Mouse (Mus musculus) limb, embryonic 11.5 days (tissue): ENCODE measurements around the gene Sema4d. TPM values are rescaled to one million over a fixed set of nuclear protein-coding genes. Genes with fewer than 3 reads are reported as not detected.
A peak's percentile ranks its signal among the peaks of the same experiment; 100 is the strongest.

Experiments used
- ATAC-seq: fragments of 200-750 bp; cut with Nextera tagmentation; 2 replicates; pipeline ENCODE4 v1.8.0; 2017; ENCODE audit warnings: low read depth; ENCODE audit not compliant: insufficient number of reproducible peaks, low FRiP score, low TSS enrichment
- DNase-seq: peaks from one replicate; pipeline ENCODE4 v3.0.0-alpha.2; 2015; ENCODE audit warnings: low spot score
- H3K27ac ChIP-seq: fragments of 300-500 bp; sonication (generic); replicated peaks from 2 replicates; pipeline ENCODE4 v1.5.1; 2014; ENCODE audit warnings: low read depth, mild to moderate bottlenecking, low read length
- H3K27me3 ChIP-seq: fragments of 300-500 bp; sonication (generic); 2 replicates; pipeline ENCODE4 v1.6.1; 2014; ENCODE audit warnings: mild to moderate bottlenecking, low read length, mixed read lengths; ENCODE audit not compliant: control insufficient read depth, insufficient read depth
- H3K36me3 ChIP-seq: fragments of 300-500 bp; sonication (generic); 2 replicates; pipeline ENCODE4 v1.6.1; 2014; ENCODE audit warnings: mild to moderate bottlenecking, low read length, moderate library complexity, mixed read lengths; ENCODE audit not compliant: control insufficient read depth, insufficient read depth
- H3K4me1 ChIP-seq: fragments of 300-500 bp; sonication (generic); 2 replicates; pipeline ENCODE4 v1.6.1; 2014; ENCODE audit warnings: low read length, mixed read lengths; ENCODE audit not compliant: control insufficient read depth, insufficient read depth
- H3K4me2 ChIP-seq: fragments of 300-500 bp; sonication (generic); 2 replicates; pipeline ENCODE4 v1.6.1; 2014; ENCODE audit warnings: low read depth, mild to moderate bottlenecking, moderate library complexity; ENCODE audit not compliant: severe bottlenecking
- H3K4me3 ChIP-seq: fragments of 300-500 bp; sonication (generic); 2 replicates; pipeline ENCODE4 v1.5.1; 2014; ENCODE audit warnings: low read depth, low read length
- H3K9ac ChIP-seq: fragments of 300-500 bp; sonication (generic); 2 replicates; pipeline ENCODE4 v1.6.1; 2014; ENCODE audit warnings: mild to moderate bottlenecking, low read length
- H3K9me3 ChIP-seq: fragments of 300-500 bp; sonication (generic); 2 replicates; pipeline ENCODE4 v1.6.1; 2016; ENCODE audit warnings: low read length; ENCODE audit not compliant: control insufficient read depth
- WGBS: fragments of 180-500 bp; shearing (Covaris S2); extraction: QIAGEN DNeasy Blood & Tissue Kit; methylation state at CpG from one replicate; pipeline ENCODE4 v1.1.7; 2014; 5-methylcytosine and 5-hydroxymethylcytosine counted together
- polyA plus RNA-seq: library from polyadenylated mRNA; unstranded; fragments of >200 nt; fragmentation: Nextera tagmentation; extraction: Ambion mirVana; gene quantifications from 2 replicates; pipeline ENCODE4 v1.2.1, GENCODE M21; 2014

Gene Sema4d
- polyA plus RNA-seq, 1 experiment from 2014 or later: 5.3 TPM

DNA sequence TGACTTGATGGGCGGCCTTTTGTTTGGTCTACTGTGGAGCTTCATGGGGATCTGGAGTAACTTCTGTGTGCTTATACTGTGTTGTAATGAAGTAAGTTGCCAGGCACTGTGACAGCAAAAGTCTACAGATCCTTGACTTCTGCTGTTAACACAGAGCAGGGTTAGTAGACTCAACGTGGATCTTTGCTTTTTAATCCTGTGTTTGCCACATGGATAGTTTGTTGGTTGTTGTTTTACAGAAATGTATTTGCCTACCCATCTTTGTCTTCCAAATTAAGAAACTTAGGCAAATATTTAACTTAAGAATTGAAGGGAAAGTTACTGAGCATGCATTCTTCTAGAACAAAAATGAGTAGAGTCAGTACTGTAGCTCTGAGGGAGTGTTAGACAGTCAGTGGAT is 130.0 kb downstream of the Sema4d start:
- 88% methylated on average over 2 of the region's 2 CpGs for WGBS
- H3K9ac ChIP-seq: no peak overlapping the region
- no peak for ATAC-seq

DNA sequence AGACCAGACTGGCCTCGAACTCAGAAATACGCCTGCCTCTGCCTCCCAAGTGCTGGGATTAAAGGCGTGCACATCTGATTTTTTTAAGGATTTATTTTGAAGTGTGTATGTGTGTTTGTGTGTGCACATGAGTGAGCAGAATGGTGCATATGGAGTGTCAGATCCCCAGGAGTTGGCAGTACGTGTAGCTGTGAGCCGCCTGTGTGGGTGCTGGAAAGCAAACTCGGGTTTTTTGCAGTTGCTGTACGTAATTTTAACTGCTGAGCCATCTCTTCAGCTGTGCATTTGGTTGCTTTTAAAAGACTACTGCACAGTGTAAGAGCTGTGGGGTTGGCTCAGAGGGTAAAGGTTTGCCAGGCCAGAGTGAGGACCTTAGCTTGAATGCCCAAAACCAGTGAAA is 134.0 kb downstream of the Sema4d start:
- Histone ChIP-seq H3K4me3 (no peak overlapping the region), H3K4me2 (no peak overlapping the region), H3K9ac (no peak overlapping the region), H3K4me1 (no peaks in the 10 kb centered on the region), H3K27ac (no peak overlapping the region), H3K27me3 (no peaks in the 10 kb centered on the region), H3K9me3 (no peaks in the 10 kb centered on the region), H3K36me3 (peaks cover 28% of the 10 kb centered on the region)
- WGBS: 95% methylated on average over 7 of the region's 7 CpGs
- no peak for ATAC-seq
- no peak for DNase-seq

More for the DNA sequence above, 130.0 kb downstream of the Sema4d start:
- Histone ChIP-seq H3K4me1 (no peaks in the 10 kb centered on the region), H3K4me2 (no peak overlapping the region), H3K27me3 (no peaks in the 10 kb centered on the region), H3K27ac (no peak overlapping the region), H3K9me3 (no peaks in the 10 kb centered on the region), H3K36me3 (peaks cover 29% of the 10 kb centered on the region), H3K4me3 (no peak overlapping the region)
- no peak for DNase-seq

DNA sequence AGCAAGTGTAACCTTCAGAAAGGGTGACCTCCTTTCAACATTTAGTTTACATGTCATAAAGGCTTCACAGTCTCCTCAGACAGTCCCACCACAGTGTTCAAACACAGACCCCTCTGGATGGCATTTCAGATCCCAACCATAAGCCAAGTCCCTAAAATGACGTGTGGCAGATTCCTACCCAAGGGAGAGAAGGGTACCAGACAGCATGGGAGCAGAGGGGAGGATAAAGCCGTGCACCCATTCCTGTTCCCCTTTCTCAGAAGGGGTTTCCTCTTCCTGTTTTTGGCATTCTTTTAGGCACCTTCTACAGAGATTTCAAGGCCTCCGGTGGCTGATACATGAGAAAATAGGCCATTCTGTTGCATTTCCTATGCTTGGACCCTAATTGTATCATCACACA is 135.5 kb downstream of the Sema4d start:
- H3K27ac ChIP-seq: no peak overlapping the region
- WGBS: 95% methylated on average over 3 of the region's 3 CpGs
- no peak overlapping the region for H3K4me3 ChIP-seq
- DNase-seq (no peak), ATAC-seq (no peak)
- peaks cover 23% of the 10 kb centered on the region for H3K36me3 ChIP-seq
- H3K4me1 ChIP-seq: no peaks in the 10 kb centered on the region
- H3K27me3 ChIP-seq: no peaks in the 10 kb centered on the region
- no peak overlapping the region for H3K4me2 ChIP-seq
- H3K9ac ChIP-seq: no peak overlapping the region
- no peaks in the 10 kb centered on the region for H3K9me3 ChIP-seq

DNA sequence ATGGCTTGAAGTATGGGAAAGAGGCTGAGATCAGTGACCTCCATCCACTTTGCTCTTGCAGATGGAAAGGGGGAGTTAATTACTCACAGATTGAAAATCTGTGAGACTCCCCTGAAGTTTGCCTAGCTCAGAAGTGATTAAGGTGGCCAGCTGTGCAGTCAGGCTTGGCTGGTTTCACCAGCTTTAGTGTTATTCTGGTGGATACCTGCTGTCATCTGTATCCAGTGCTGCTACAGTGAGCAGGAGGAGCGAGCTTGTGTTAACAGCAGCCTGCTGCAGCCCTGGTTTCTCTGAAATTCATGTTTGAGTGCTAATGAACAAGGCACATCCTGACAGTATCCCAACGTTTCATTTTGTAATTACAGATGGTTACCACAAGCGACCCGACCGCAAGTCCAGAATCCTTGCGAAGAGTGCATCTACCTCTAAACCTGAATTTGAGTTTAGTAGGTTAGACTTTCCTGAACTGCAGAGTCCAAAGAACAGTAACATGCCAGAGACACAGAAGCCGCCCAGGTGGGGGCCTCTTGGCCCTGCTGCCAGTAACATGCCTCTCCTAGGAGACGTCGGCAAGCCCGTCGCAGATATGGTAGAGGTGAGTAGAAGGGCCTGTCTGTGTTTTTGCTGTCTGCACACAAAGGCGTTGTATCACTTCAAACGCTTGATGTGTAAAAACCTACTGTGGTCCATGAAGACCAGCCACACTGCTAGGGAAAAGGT is 136.9 kb downstream of the Sema4d start:
- WGBS: 94% methylated on average over 13 of the region's 13 CpGs
- ATAC-seq (no peak), DNase-seq (no peak)
- Histone ChIP-seq H3K4me2 (no peak overlapping the region), H3K4me1 (no peaks in the 10 kb centered on the region), H3K9me3 (no peaks in the 10 kb centered on the region), H3K27ac (no peak overlapping the region), H3K36me3 (peaks cover 14% of the 10 kb centered on the region), H3K4me3 (no peak overlapping the region), H3K9ac (no peak overlapping the region), H3K27me3 (no peaks in the 10 kb centered on the region)

DNA sequence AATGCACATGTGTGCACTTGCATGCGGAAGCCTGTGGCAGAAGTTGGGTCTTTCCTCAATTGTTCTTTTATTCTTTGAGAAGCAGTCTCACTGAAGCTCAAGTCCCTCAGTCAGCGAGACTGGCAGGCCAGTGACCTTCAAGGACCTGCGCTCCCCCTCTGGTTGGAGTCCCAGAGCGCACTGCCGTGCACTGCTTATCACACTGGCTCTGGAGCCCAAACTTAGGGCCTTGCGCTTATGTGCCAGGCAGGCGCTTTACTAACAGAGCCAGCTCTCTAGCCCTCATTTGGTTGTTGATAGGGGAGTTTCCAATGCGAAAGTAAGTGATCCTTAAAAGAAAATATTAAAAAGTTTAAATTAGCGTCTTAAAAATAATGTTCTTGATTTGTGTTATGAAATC is 139.6 kb downstream of the Sema4d start:
- Histone ChIP-seq H3K4me2 (no peak overlapping the region), H3K9me3 (no peaks in the 10 kb centered on the region), H3K4me3 (no peak overlapping the region), H3K27ac (no peak overlapping the region), H3K4me1 (peaks cover 4% of the 10 kb centered on the region; the same call in 1 of the 2 replicates), H3K27me3 (no peaks in the 10 kb centered on the region), H3K9ac (no peak overlapping the region), H3K36me3 (peaks cover 5% of the 10 kb centered on the region; the same call in 1 of the 2 replicates)
- WGBS: 96% methylated on average over 9 of the region's 9 CpGs
- ATAC-seq (no peak), DNase-seq (no peak)

DNA sequence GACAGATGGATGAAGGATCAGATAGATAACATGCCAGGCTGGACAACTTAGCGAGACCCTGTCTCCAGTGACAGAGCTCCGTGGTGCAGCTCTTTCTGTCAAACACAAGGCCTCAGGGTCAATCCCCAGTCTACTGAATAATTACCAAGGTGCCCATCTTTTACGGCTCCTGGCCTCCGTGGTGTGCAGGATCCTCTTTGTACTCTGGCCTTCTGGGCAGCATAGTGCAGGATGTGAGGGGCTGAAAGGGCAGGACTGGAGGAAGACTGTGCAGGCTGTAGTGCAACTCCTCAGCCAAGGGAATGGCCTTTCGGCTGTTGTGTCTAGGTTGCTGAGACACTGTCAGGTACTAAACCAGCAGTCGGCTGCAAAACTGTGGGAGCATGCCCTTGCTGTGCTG is 140.4 kb downstream of the Sema4d start:
- no peak overlapping the region for H3K9ac ChIP-seq
- no peak overlapping the region for H3K27ac ChIP-seq
- ATAC-seq (no peak), DNase-seq (no peak)
- H3K36me3 ChIP-seq: peaks cover 5% of the 10 kb centered on the region; the same call in 1 of the 2 replicates
- H3K27me3 ChIP-seq: no peaks in the 10 kb centered on the region
- H3K4me2 ChIP-seq: no peak overlapping the region
- H3K4me3 ChIP-seq: no peak overlapping the region
- peaks cover 4% of the 10 kb centered on the region; the same call in 1 of the 2 replicates for H3K4me1 ChIP-seq
- H3K9me3 ChIP-seq: no peaks in the 10 kb centered on the region
- 95% methylated on average over 6 of the region's 6 CpGs for WGBS

DNA sequence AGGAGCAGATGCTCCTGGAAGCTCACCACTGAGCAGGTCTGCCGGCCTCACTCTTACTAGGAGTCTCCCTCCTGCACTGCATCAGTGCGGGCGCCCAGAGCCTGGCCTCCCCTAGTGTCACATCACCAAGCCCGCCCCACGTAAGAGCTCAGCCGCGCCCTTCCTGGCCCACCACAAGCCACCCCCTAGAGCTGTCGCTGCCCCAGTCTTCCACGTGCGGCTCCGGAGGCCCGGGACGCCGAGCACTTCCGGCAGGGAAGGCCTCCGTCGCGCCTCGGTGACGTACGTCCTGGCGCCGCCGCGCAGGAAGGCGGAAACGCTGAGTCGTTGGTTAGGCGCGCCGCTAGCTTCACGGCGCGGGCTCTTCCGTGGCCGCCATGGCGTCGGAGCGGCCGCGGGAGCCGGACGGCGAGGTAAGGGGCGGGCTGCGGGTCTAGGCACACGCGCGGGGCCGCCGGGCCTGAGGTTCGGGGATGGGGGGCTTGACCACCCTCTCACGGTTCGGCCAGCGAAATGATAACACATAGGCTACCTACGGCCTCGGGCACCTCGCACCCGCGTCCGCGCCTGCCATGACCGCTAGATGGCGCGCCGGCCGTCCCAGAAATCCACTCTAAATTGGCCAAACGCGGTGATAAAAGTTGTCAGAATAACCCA is 142.0 kb downstream of the Sema4d start, which contains the start of gene Secisbp2:
Gene Secisbp2 (plus strand): TSS at position 290 of the 657 bp plus-strand sequence.
- H3K9me3 ChIP-seq: no peaks in the 10 kb centered on the region
- H3K27ac ChIP-seq: 0 out of 2 replicates have a peak within 1 kb of the TSS, but pooled peaks have one; percentile 68
- ATAC-seq: peak; percentile 87
- DNase-seq: peak; percentile 93
- under 1% methylated on average over 69 of the region's 69 CpGs for WGBS
- H3K27me3 ChIP-seq: no peaks in the 10 kb centered on the region
- H3K9ac ChIP-seq: peak within 1 kb of the TSS; percentile 79
- peak within 1 kb of the TSS; percentile 67 for H3K4me3 ChIP-seq
- H3K36me3 ChIP-seq: peaks cover 1% of the 10 kb centered on the region; the same call in 1 of the 2 replicates
- peaks cover 7% of the 10 kb centered on the region; the same call in 1 of the 2 replicates for H3K4me1 ChIP-seq
- H3K4me2 ChIP-seq: peak within 1 kb of the TSS; percentile 72

DNA sequence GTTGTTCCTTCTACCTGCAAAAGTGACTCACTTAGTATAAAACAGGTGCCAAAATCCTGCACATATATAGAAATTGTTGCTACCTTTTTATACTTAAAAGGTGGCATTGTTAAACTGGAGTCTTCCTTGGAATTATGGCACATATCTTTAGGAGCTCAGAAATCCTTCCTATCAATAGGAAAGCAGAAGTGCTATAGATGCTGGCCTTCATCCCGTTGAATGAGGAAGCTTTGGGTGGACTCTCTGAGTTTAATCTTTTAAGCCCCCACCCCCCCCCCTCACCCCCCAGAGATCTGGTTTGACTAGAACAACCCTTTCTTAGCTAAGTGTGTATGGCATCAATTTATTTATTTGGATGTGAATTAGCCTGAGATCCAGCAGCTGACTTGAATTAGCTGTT is 143.8 kb downstream of the Sema4d start:
- ATAC-seq (no peak), DNase-seq (no peak)
- Histone ChIP-seq H3K4me2 (no peak overlapping the region), H3K4me3 (no peak overlapping the region), H3K4me1 (peaks cover 7% of the 10 kb centered on the region; the same call in 1 of the 2 replicates), H3K9ac (no peak overlapping the region), H3K36me3 (no peaks in the 10 kb centered on the region; the same call in 1 of the 2 replicates), H3K27ac (no peak overlapping the region), H3K27me3 (no peaks in the 10 kb centered on the region), H3K9me3 (no peaks in the 10 kb centered on the region)
- 71% methylated on average over 1 of the region's 1 CpGs for WGBS
